Mouse (Mus musculus) midbrain, embryonic 11.5 days (tissue): ENCODE results near the gene Arid5a. TPM values are rescaled to one million over a fixed set of nuclear protein-coding genes. Genes with fewer than 3 reads are reported as not detected.
A peak's percentile ranks its signal among the peaks of the same experiment; 100 is the strongest.

Source experiments
- ATAC-seq: fragments of 200-750 bp; cut with Nextera tagmentation; 2 replicates; pipeline ENCODE4 v1.8.0; 2017; ENCODE audit warnings: moderate TSS enrichment, moderate library complexity; ENCODE audit not compliant: low FRiP score
- DNase-seq: peaks from one replicate; pipeline ENCODE4 v3.0.0; 2015; ENCODE audit warnings: low spot score; ENCODE audit errors: missing footprints
- H3K27ac ChIP-seq: fragments of 300-500 bp; sonication (generic); 2 replicates; pipeline ENCODE4 v1.5.1; 2014; ENCODE audit warnings: low read depth, low read length
- H3K27me3 ChIP-seq: fragments of 300-500 bp; sonication (generic); 2 replicates; pipeline ENCODE4 v1.6.1; 2014; ENCODE audit warnings: mild to moderate bottlenecking, low read length, moderate library complexity, mixed read lengths; ENCODE audit not compliant: control insufficient read depth, insufficient read depth
- H3K36me3 ChIP-seq: fragments of 300-500 bp; sonication (generic); 2 replicates; pipeline ENCODE4 v1.6.1; 2014; ENCODE audit warnings: mild to moderate bottlenecking, low read length, moderate library complexity, mixed read lengths; ENCODE audit not compliant: control insufficient read depth, insufficient read depth
- H3K4me1 ChIP-seq: fragments of 300-500 bp; sonication (generic); 2 replicates; pipeline ENCODE4 v1.6.1; 2014; ENCODE audit warnings: low read length; ENCODE audit not compliant: control insufficient read depth, insufficient read depth
- H3K4me2 ChIP-seq: fragments of 300-500 bp; sonication (generic); 2 replicates; pipeline ENCODE4 v1.6.1; 2014; ENCODE audit warnings: mild to moderate bottlenecking, moderate library complexity
- H3K4me3 ChIP-seq: fragments of 300-500 bp; sonication (generic); 2 replicates; pipeline ENCODE4 v1.5.1; 2014; ENCODE audit warnings: low read depth, low read length
- H3K9ac ChIP-seq: fragments of 300-500 bp; sonication (generic); 2 replicates; pipeline ENCODE4 v1.6.1; 2014; ENCODE audit warnings: low read length
- H3K9me3 ChIP-seq: fragments of 300-500 bp; sonication (generic); 2 replicates; pipeline ENCODE4 v1.6.1; 2016; ENCODE audit warnings: low read length; ENCODE audit not compliant: control insufficient read depth
- WGBS: fragments of 180-500 bp; shearing (Covaris S2); extraction: QIAGEN DNeasy Blood & Tissue Kit; methylation state at CpG from one replicate; pipeline ENCODE4 v1.1.7; 2014; 5-methylcytosine and 5-hydroxymethylcytosine counted together
- microRNA-seq: library from miRNA; unstranded; fragments of <30 nt; microRNA quantifications from one replicate; pipeline ENCODE4, GENCODE M21; 2017
- polyA plus RNA-seq: library from polyadenylated mRNA; unstranded; fragments of >200 nt; fragmentation: Nextera tagmentation; extraction: Ambion mirVana; gene quantifications from 2 replicates; pipeline ENCODE4 v1.2.1, GENCODE M21; 2014

The Arid5a gene
- polyA plus RNA-seq, 1 experiment from 2014 or later = 2.0 TPM

- WGBS = 82% methylated on average over 6 of the region's 6 CpGs
These were observed 63.4 kb downstream of the Arid5a start for GRCm38 (mm10) chr1:36370918-36371317.

DNA sequence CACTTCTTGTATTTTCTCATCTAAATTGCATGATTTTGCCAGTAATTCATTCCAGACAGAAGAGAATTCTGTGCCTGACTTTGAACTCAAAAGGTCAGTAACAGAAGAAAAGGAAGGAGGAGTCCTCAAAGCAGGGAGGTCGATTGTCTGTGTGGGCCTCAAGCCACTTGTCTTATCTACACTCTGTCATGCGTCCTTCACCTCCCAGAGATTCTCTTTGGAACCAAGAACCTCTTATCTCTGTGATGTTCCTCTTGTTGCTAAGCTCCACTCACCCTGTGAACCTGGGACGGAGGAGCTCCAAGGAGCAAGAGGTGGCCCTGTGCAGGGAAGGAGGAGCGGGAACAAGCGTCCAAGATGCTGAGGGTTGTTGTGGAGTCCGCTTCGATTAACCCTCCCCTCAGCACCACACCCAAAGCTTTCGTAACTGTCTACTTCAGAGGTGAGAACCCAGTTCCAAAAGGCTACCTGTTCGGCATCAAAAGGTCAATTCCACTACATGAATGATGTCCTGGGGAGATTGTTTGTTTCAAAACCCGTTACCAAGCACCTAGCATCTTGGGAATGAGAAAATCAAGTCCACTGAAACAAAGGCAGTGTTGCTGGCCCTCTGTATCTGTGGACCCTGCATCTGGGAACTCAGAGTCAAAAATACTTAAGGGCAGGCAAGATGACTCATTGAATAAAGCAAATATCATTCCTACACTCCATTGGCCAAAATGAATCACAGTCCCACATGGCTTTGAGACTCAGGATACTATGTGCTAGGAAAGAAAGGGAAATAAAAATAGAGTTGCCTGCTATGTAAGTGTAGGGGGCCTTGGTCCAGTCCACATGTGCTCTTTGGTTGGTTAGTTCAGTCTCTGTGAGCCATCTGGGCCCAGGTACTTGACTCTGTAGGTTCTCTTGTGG, 64.7 kb downstream of the Arid5a start, which contains the start of gene Fer1l5:
TSS of gene Fer1l5 (plus strand) at position 358 of the 912 bp plus-strand sequence.
- Histone ChIP-seq H3K9ac (no peak within 1 kb of the TSS), H3K4me3 (no peak within 1 kb of the TSS), H3K4me1 (peaks cover 8% of the 10 kb centered on the region), H3K4me2 (no peak within 1 kb of the TSS), H3K27me3 (no peaks in the 10 kb centered on the region), H3K36me3 (no peaks in the 10 kb centered on the region), H3K27ac (no peak within 1 kb of the TSS), H3K9me3 (no peaks in the 10 kb centered on the region)
- 86% methylated on average over 10 of the region's 10 CpGs for WGBS
- peak; percentile 39 for DNase-seq
- ATAC-seq = no peak

More at GRCm38 (mm10) chr1:36370918-36371317, 63.4 kb downstream of the Arid5a start:
- Histone ChIP-seq H3K9me3 (no peaks in the 10 kb centered on the region), H3K9ac (no peak overlapping the region), H3K36me3 (peaks cover under 1% of the 10 kb centered on the region; the same call in 1 of the 2 replicates), H3K27ac (no peak overlapping the region), H3K4me2 (no peak overlapping the region), H3K4me3 (no peak overlapping the region), H3K27me3 (no peaks in the 10 kb centered on the region), H3K4me1 (peaks cover 8% of the 10 kb centered on the region)
- DNase-seq (no peak), ATAC-seq (no peak)

Small RNA genes lying within 50 kb of the gene (microRNA-seq; reads per million reads assigned to microRNA genes)
- gene Mir6898 = not detected

Other genes with a start within 250 kb of the Arid5a start
- 16.7 and 20.3 TPM in 2 replicates for gene Hs6st1, start 239.3 kb upstream of the Arid5a start, polyA plus RNA-seq
- gene Uggt1, start 63.0 kb upstream of the Arid5a start, polyA plus RNA-seq = 80.7 and 83.0 TPM in 2 replicates
- 0.33 and 0.57 TPM in 2 replicates for gene Neurl3, start 33.1 kb upstream of the Arid5a start, polyA plus RNA-seq
- 28.1 and 33.9 TPM in 2 replicates for gene Kansl3, start 61.4 kb downstream of the Arid5a start, polyA plus RNA-seq
- 1.4 and 2.0 TPM in 2 replicates for gene Fer1l5, start 64.6 kb downstream of the Arid5a start, polyA plus RNA-seq
- 35.6 and 35.7 TPM in 2 replicates for gene Lman2l, start 137.5 kb downstream of the Arid5a start, polyA plus RNA-seq
- 9.6 and 11.6 TPM in 2 replicates for gene Cnnm4, start 163.9 kb downstream of the Arid5a start, polyA plus RNA-seq
- 3.7 and 4.3 TPM in 2 replicates for gene Cnnm3, start 204.1 kb downstream of the Arid5a start, polyA plus RNA-seq
- 6.0 TPM in 2 replicates for gene Ankrd23, start 229.2 kb downstream of the Arid5a start, polyA plus RNA-seq
- not detected in 2 replicates for gene Gm42417, start 231.7 kb downstream of the Arid5a start, polyA plus RNA-seq
- 12.3 and 14.0 TPM in 2 replicates for gene Ankrd39, start 239.7 kb downstream of the Arid5a start, polyA plus RNA-seq